Mouse (Mus musculus): ENCODE results near the gene Zbtb8os.

The Zbtb8os gene

GRCm38 (mm10) chr4:129335216-129336074, at the start of gene Zbtb8os, which contains the start of gene Rbbp4:
TSS of gene Zbtb8os (plus strand) at chr4:129335695.
TSS of gene Rbbp4 (minus strand) at chr4:129335370.
- peak; percentile 95 to 97 for DNase-seq (ENCODE audit: low spot score in 2 of 2)

- DNase-seq (ENCODE audit: low spot score in 2 of 2), result no peak
Measured at GRCm38 (mm10) chr4:129286001-129286682, 49.4 kb upstream of the Zbtb8os start.

- DNase-seq (ENCODE audit: low spot score in 2 of 2), result no peak
Measured at GRCm38 (mm10) chr4:129286683-129287471, 48.6 kb upstream of the Zbtb8os start.

- DNase-seq (ENCODE audit: low spot score in 2 of 2), result no peak
Measured at GRCm38 (mm10) chr4:129287472-129287981, 48.0 kb upstream of the Zbtb8os start, which contains the start of gene Sync. TSS of gene Sync (plus strand) at chr4:129287617.

- DNase-seq (ENCODE audit: low spot score in 2 of 2), result no peak
Measured at GRCm38 (mm10) chr4:129288067-129288466, 47.4 kb upstream of the Zbtb8os start.

- no peak for DNase-seq (ENCODE audit: low spot score in 2 of 2)
Measured at GRCm38 (mm10) chr4:129289671-129290070, 45.8 kb upstream of the Zbtb8os start.

- no peak for DNase-seq (ENCODE audit: low spot score in 2 of 2)
Measured at GRCm38 (mm10) chr4:129292831-129293230, 42.7 kb upstream of the Zbtb8os start.

GRCm38 (mm10) chr4:129293702-129294101, 41.8 kb upstream of the Zbtb8os start:
- no peak for DNase-seq (ENCODE audit: low spot score in 2 of 2)

GRCm38 (mm10) chr4:129295188-129295587, 40.3 kb upstream of the Zbtb8os start:
- no peak for DNase-seq (ENCODE audit: low spot score in 2 of 2)

- no peak for DNase-seq (ENCODE audit: low spot score in 2 of 2)
Measured at GRCm38 (mm10) chr4:129296066-129296465, 39.4 kb upstream of the Zbtb8os start.

- DNase-seq (ENCODE audit: low spot score in 2 of 2), result no peak
Measured at GRCm38 (mm10) chr4:129297724-129298123, 37.8 kb upstream of the Zbtb8os start.

GRCm38 (mm10) chr4:129299121-129299520, 36.4 kb upstream of the Zbtb8os start:
- no peak for DNase-seq (ENCODE audit: low spot score in 2 of 2)

GRCm38 (mm10) chr4:129303401-129303800, 32.1 kb upstream of the Zbtb8os start:
- DNase-seq (ENCODE audit: low spot score in 2 of 2), result no peak

GRCm38 (mm10) chr4:129303816-129304215, 31.7 kb upstream of the Zbtb8os start:
- no peak for DNase-seq (ENCODE audit: low spot score in 2 of 2)

- DNase-seq (ENCODE audit: low spot score in 2 of 2), result no peak
Measured at GRCm38 (mm10) chr4:129304306-129304705, 31.2 kb upstream of the Zbtb8os start.

- no peak for DNase-seq (ENCODE audit: low spot score in 2 of 2)
Measured at GRCm38 (mm10) chr4:129307936-129308335, 27.6 kb upstream of the Zbtb8os start.

- no peak for DNase-seq (ENCODE audit: low spot score in 2 of 2)
Measured at GRCm38 (mm10) chr4:129313886-129314285, 21.6 kb upstream of the Zbtb8os start.

- DNase-seq (ENCODE audit: low spot score in 2 of 2), result no peak
Measured at GRCm38 (mm10) chr4:129320876-129321275, 14.6 kb upstream of the Zbtb8os start.

GRCm38 (mm10) chr4:129322042-129322441, 13.5 kb upstream of the Zbtb8os start:
- DNase-seq (ENCODE audit: low spot score in 2 of 2), result no peak

GRCm38 (mm10) chr4:129323491-129323890, 12.0 kb upstream of the Zbtb8os start:
- DNase-seq (ENCODE audit: low spot score in 2 of 2), result no peak

- DNase-seq (ENCODE audit: low spot score in 2 of 2), result no peak
Measured at GRCm38 (mm10) chr4:129324756-129325155, 10.7 kb upstream of the Zbtb8os start.

GRCm38 (mm10) chr4:129326191-129326590, 9.3 kb upstream of the Zbtb8os start:
- no peak for DNase-seq (ENCODE audit: low spot score in 2 of 2)
